Mouse (Mus musculus) thymus, adult 18-20 months (tissue): ENCODE results near the gene Gm7694.

Source experiments
- DNase-seq, 2 experiments: peaks; one replicate each; pipeline ENCODE4 v3.0.0; 2022; ENCODE audit warnings: mixed read lengths in 2 of 2

The Gm7694 gene

DNA sequence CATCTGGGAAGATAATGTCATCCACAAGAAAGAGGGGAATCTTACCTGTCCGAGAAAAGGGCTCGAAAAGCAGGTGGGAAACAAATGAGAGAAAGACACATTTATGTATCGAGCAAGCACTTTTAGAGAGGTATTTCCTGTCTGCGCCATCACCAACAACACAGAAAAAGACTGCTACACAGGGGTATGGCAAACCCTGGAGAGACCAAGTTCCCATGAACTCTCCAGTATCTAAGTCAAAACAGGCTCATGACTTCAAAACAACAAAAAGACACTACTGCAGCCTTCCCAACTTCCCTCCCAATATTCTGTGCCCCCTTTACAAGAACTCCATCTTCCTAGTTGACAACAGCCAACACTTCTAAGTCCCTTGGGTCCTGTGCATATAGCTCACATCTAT is at the start of gene Gm7694:
Gene Gm7694 (minus strand): TSS at position 101 of the 400 bp plus-strand sequence.
- no peak for DNase-seq

DNA sequence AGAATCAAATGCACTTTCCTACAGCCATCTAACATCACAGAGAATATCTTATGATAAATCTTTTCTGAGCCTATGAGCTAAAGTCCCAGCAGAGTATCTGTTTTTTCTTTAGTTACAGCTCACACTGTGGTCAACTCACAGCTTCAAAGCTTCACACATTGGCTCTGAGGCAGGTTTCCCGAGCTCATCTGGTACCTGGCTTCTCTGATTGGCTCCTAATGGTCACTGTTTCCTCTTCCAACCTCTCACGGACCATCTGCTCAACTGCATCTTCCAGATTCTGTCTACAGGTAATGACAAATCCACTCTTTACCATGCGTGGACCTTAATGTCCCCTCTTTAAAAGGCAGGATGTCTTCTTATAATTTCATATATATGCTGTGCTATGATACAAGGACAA is 47.2 kb upstream of the Gm7694 start:
- DNase-seq, result no peak

DNA sequence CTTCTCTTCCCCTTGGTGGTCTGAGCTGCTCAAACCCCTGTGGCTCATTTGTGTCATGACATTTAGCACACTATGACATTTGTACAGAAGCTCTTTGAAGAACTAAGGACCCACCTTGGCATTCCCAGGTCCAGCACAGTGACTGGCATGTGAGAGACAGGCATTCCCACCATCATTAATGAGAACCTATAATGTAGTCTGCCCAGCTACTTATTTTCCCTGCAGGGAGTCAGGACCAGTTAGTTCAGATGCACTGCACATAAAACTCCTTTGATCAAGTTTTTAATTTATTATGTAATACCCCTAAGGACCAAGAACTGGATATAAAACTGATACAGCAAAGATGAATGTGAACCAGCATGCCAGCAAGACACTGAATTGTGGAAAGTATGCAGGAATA is 44.9 kb upstream of the Gm7694 start:
- no peak for DNase-seq

DNA sequence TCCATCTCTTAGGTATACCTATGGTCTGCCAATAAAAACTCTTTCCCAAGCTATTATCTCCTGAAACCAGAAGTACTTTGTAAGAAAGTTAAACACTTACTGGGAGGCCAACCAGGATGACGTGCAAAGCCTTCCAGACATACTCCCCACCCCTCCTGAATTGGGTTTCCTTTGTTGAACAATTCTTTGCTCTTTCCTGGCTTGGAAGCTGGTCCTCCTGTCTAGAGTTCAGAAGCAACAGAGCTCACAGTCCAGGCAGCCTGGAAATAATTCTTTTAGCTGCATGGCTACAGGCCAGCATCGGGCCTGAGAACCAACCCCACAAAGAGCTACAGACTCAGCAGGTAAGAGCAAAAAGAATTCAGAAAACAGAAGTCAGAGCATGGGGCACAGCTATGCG is 40.1 kb upstream of the Gm7694 start:
- no peak for DNase-seq

DNA sequence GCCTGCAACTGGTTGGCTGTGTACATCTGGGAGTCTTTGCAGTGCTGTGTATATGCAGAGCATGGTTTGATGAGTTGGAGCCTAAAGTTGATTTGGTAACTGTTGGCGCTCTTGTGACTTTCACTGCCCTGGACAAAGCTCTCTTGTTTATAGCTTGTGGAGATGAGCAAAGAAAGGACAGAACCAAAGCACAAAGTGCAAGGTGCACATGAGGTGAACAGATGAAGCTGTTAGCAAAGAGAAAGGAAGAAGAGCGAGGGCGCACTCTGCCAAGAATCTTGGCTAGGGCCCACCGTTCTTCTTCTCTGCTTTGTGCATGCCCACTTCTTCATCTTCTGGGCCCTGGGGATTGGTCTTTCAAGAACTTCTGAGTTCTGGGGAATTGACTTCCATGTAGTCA is 37.8 kb upstream of the Gm7694 start:
- no peak for DNase-seq

DNA sequence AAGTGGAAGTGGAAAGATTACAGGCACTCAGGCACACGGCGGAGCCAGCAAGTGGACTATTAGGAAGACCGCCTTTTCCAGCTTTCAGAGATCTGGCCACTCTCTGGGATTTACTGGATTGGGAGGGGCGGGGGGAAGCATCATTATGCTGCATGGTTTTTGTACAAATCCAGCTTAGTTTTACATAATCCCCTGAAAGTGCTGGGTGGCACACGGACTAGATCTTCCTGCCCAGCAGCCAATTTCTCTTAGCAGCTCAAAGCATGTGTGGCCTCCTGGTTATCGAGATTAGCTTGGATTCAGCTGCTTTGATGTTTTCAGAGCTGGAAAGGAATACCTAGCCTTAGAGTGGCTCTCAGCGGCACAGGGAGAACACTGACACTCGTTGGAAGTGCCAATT is 36.9 kb upstream of the Gm7694 start:
- no peak for DNase-seq

DNA sequence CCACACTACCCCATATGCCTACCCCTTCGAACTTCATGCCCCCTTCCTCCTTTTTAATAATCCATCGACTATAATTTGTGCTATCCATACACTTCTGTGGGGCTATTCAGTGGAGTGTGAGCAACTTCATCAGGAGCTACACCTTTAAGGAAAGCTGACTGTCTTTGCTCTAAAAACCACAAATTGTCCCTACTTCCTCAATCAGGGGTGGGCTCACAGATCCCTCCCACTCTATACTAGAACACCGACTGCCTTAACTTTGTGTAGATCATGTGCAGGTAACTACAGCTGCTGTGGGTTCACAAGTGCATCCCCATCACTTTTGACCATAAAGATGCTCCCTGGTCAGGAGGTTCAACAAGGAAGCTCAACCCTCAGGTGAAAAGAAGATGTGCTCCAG is 33.8 kb upstream of the Gm7694 start:
- no peak for DNase-seq

DNA sequence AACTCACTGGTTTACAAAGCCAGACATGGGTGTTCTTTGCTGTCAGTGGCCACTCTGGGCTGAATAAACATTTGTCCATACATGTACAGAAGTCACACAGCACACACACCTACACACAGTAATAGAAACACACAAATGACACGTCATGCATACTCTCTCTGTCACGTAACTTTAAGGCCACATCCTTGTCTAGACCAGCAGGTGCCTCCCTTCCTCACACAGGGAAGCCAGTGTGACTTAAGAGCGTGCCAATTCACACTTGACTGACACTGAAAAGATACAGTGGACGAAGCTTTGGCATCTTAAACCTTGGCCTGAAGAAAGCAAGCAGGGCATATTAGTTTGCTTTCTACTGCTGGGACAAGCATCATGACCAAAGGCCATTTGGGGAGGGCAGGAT is 26.6 kb upstream of the Gm7694 start:
- no peak for DNase-seq

DNA sequence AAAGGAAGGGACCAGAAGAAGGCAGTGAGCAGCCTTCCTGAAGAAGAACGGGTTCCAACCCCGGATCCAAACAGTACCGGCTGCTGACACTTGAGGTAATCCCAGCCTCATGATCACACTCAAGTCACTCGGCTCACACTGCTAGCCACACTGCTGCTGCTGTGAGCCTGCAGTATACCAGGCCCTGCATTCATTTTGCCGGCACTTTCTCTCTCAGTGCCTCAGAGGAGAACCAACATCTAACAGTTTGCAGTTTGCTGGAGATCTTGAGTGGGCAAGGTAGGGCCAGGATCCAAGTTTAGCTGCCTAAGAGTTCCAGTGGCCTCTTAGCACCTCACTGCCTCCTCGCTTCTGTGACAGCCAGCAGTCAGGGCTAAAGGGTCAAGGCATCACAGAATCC is 25.8 kb upstream of the Gm7694 start:
- DNase-seq, result no peak

DNA sequence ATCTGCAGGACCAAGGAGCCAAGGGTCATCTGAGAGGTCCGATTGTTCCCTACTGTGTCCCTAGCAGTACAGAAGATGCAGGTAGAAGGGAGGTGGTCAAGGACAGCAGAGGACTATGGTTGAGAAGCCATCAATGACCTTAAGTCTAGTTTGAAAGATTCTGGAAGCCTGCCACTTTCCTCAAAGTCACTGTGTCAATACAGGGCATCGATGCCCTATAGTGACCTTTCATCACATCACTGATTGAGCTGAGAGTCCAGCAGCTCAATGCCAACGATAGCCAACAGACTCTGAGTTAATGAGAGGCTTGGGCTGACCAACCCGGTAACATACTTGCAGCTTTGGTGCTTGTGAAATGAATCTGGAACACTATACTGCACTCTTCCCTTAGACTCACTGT is 19.1 kb upstream of the Gm7694 start:
- no peak for DNase-seq

DNA sequence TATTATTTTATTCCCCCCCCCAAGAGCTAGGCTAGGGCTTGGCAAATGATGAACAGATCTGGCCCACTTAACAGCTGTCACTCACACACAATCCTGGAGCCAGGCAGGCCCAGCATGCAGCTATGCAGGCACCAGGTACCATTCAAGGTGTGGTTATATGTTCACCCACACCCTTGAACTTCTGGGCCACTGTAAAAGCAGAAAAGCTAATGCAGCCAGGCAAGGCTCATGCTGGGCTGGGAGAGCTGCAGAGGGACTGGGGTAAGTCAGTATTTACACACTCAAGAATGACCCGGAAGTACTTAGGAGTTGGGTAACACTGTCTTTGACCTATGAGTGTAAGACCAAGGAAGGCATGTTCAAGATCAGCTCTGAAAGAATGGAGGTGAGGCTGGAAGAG is 18.2 kb upstream of the Gm7694 start:
- DNase-seq, result no peak

DNA sequence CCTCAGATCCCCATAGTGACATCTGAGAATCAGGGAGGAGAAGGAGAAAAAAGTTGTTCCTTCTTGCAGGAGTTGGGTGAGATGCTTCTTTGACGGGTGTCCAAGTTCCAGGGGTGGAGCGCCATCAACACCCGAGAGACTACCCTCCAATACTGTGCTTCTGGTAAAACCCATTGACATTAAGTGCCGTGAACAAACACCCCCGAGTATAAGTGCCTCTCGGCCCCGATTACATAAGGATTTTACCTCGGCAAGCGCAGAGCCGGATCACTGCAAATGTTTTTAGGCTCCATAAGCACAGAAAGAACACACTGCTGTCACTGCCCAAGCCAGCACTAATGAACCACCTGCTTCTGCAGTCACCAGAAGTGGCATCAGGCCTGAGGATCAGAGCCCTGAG is 16.9 kb upstream of the Gm7694 start:
- no peak for DNase-seq

DNA sequence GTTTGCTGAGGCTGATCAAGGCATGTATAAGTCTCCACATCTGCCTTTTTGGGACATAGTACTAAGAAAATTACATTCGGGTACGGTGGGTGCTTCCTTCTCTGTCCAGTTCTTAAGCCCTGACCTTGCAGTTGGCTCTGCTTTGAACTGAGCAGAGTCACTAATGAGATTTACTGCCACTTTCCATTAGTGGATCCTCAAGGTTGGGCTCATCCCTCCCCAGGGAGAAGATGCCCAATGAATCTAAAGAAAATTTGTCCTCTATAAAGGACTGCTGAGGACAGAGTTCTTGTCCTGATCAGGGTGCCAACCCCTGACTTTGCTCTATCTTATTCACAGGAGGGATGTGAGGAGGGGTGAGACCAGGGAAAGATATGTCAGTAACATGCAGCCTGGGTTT is 15.9 kb upstream of the Gm7694 start:
- DNase-seq, result no peak

DNA sequence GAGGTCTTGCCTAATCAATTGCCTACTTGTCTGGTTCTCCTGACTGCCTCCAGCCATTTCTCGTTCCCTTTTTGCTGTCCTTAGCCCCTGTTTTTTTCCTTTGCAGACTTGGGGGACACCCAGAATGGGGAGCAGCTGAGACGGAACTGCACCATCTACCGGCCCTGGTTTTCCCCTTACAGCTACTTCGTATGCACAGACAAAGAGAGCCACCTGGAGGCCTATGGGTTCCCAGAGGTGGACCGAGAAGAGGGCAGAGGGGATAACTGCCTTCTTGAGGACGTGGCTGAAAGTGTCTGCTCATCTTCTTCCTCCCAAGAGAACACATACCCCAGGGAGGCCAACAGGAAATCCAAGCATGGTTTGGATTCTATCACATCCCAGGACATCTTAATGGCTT is 5.3 kb upstream of the Gm7694 start:
- no peak for DNase-seq

DNA sequence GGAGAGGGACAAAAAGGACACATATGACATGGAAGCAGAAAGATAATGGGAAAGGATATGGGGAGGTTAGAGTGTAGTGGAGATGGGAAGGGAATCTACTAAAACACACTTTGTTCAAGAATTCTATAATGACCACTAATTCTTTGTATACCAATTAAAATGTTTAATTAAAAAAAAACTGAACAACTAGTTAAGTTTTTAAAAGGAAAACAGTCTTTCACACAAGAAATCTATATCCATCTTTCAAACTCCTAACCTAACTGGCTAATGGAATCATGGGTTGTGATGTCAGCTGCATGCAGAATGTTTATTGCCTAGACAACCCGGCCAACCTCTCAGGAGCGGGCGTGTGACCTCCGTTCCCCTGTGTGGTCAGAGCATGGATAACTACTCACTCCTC is 2.4 kb upstream of the Gm7694 start, which contains the start of gene Spata46:
Gene Spata46 (plus strand): TSS at position 301 of the 400 bp plus-strand sequence.
- no peak for DNase-seq

DNA sequence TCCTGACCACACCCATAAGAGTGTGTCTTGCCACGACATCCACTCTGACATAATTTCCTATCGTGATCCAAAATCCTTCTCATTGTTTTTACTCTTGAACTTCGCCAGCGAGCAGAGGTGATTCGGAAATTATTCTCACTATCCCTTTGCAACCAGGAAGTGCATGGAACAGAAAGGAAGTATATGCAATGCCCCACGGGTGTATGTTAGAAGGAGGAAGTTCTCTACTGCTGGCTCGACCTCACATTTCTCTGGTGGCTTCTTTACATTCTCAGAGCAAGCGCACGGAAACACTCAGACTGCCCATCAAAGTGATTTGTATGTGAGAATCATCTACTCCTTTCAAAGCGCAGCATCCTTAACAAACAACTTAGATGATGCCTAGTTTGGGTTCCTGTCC is 1.1 kb downstream of the Gm7694 start:
- no peak for DNase-seq

DNA sequence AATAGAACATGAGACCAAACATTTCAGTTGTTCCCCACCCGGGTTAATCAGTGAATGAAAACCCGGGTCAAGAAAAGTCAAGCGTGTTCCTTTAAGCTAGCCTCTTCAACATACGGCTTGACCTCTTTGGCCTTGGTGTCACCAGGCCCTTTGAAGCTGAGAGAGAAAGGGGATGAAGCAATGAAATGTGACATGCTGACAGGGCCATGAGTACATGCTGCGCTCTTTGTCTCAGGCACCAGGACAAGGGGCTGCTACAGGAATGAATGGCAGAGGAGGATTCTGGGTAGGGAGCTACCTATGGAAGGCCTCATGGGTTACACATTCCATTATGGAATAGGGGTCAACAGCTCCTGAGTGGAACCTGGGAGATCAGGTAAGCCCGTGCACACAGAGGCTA is 3.0 kb downstream of the Gm7694 start:
- no peak for DNase-seq

DNA sequence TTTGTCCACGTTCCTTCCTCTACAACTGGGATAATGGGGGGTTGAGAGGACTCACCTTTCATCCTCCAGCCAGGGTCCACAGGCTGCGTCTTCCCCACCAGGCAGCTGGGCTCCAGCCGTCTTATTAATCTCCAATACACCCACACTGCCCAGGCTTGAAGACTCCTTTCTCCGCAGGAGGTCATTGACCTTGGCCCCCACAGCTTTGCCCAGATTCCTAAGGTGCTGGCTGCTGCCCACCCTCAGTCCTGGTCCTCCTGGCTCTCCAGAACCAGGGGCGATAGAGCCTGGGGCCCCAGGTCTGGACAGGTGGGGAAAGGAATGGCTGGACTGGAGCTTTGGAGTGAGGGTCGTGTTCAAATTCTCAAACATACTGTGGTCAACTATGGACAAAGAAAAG is 3.7 kb downstream of the Gm7694 start:
- DNase-seq, result no peak

DNA sequence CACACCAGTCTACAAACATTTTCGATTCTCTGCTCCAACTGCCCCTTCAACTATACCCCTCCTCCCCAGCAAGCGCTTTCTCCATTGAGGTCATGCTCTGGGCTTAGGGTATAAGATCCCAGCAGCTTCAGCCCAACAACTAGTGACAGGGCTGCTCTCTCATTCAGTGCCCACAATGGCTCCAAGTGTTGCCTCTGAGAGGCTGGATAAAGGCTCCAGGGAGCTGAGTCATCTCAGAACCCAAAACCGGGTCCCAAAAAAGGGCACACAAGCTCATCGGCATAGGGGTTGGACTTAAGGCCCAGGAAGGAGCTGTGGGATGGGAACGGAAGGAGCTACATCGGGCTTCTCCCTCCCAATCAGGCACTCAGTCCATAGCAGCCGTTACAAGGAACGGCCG is 4.4 kb downstream of the Gm7694 start:
- no peak for DNase-seq

DNA sequence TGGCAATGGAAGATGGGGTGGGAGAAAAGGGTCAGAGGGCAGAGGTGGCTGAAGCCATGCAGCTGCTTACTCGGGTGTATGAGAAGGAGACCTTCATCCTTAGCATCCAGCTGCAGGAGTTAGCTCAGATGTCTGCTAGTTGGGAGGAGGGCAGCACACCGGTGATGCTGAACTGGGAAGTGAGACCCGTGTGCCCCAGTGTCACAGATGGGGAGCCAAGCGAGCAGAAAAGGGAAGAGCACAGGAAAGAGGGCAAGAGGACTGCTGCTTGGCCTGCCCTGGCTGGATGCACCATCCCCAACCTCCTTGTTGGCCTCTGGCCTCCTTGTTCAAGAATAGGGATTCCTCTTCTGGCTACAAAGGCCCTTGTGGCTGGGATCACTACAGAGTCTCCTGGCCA is 6.6 kb downstream of the Gm7694 start:
- no peak for DNase-seq

DNA sequence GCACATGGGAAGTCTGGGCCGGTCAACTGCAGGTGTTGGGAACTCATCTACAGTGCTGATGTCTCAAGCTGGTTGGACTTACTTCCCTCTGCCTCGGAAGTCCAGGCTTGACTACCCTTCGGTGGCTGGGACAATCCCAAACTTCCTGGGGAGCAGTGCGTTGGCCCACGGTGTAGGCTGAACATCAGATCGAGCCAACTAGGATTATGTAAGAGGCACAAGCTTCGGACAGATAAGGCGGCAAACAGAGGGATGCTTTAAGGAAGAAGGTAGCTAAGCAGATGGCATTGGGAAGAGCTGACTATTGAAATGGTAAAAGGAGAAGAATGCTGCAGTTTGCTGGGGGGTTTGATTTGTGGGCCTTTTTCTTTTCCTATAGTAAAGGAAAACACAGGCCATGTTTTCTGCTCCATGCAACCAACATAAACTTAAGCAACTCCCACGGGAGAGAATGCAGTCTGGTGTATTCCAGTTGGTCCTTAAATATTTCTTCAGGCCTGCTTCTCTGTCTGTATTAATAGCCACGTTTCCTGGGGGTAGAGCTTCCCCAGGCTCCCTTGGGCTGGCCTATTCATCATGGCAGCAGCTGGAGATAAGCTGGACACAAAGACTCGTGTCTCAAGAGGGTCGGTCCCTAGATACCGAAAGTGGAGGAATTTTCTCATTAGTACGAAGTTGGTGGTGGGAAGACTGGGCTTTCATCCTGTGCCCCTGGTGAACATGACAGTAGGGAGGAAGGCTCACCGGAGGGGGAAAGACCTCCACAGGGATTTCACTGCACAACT is 11.2 kb downstream of the Gm7694 start:
- no peak for DNase-seq

DNA sequence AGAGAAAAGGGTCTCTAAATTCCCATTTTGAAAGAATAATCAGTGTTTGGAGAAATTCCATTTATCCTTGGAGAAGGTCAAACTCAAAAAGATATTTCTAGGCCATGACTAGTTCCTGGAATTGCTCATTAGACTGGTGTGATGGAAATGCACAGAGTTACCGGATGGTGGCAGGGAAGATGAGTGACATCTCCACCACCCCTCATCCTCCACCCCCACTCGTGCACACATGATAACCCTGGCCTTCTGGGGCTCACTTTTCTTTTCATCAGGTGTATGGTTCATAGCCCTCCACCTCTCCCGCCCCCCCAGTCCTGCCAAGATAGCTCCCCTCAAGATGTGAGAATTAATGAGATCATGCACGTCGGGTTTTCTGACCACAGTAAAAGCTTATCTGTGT is 12.9 kb downstream of the Gm7694 start:
- no peak for DNase-seq

DNA sequence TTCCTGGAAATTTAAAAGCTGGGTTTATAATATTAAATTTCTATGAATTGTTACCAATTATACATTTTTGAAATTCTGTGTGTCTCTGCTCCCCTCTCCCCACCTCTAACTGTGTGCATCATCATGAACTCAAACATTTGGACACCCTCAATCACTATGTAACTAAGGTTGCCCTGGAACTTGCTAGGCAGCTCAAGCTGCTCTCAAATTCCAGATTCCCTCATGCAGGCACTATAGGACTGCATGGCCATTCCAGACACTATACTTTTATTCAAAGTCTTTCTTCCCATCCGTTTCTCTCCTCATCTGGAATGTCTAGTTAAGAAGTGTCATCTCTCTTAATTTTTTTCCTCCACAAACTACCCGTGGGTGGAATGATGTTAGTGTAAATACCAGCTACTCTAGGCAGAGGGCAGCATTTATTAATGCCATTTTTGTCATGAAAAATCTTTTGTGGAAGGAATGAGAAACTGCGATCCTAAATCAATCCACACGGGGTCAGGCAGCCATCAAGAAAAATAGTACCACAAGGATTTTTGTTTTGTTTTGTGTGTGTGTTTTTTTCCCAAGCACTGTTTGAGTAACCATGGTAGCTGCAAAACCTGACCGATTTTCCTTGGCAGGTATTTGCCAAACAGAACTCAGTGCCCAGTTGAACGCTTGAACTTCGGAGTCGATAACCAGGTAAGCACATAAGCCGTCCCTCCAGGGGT is 13.7 kb downstream of the Gm7694 start:
- DNase-seq, result no peak

DNA sequence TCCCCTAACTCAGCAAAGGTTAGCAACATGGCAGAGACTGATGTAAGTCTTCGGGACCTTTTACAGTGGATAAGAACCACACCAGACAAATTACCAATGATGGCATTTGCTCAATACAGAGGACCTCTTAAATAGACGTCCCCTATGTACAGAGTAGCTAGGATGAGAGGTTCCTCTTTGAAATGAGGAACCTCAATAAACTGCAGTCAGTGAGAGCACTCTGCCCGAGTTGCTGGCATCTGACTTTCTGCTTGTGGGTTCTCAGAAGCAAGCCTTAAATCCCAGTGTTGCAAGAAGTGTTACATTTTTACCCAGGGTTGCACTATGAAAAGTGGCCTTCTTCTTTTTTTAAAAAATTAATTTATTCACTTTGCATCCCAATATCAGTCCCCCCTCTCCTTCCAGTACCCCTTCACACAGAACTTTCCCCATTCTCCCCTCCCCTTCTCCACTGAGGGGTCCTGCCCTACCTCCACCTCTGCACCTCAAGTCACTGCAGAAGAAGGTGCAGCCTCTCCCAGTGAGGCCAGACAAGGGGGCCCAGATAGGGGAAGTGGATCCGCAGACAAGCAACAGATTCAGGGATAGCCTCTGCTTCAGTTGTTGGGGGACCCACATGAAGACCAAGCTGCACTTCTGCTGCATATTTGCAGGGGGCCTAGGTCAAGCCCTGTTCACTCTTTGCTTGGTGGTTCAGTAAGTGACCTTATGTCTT is 23.6 kb downstream of the Gm7694 start:
- DNase-seq, result no peak
